Mouse (Mus musculus) lung, embryonic 15.5 days (tissue): ENCODE results near the gene Tfdp2. TPM values are rescaled to one million over a fixed set of nuclear protein-coding genes. Genes with fewer than 3 reads are reported as not detected.
A peak's percentile ranks its signal among the peaks of the same experiment; 100 is the strongest.
"Not testable (repeated sequence)": the region's sequence is repeated elsewhere in the genome, so short reads cannot be mapped to it uniquely, and the experiment has no call there.

Source experiments
- ATAC-seq: fragments of 200-750 bp; cut with Nextera tagmentation; 2 replicates; pipeline ENCODE4 v1.8.0; 2017; ENCODE audit warnings: moderate number of reproducible peaks, borderline replicate concordance; ENCODE audit not compliant: low FRiP score, low TSS enrichment; ENCODE audit errors: extremely low read depth
- H3K27ac ChIP-seq: fragments of 300-500 bp; sonication (generic); 2 replicates; pipeline ENCODE4 v1.5.1; 2015; ENCODE audit warnings: moderate library complexity, mild to moderate bottlenecking, inconsistent platforms
- H3K27me3 ChIP-seq: fragments of 300-500 bp; sonication (generic); 2 replicates; pipeline ENCODE4 v1.6.1; 2015; ENCODE audit warnings: inconsistent platforms
- H3K36me3 ChIP-seq: fragments of 300-500 bp; sonication (generic); 2 replicates; pipeline ENCODE4 v1.6.1; 2015; ENCODE audit warnings: inconsistent platforms
- H3K4me1 ChIP-seq: fragments of 300-500 bp; sonication (generic); 2 replicates; pipeline ENCODE4 v1.6.1; 2015; ENCODE audit warnings: inconsistent platforms
- H3K4me2 ChIP-seq: fragments of 300-500 bp; sonication (generic); 2 replicates; pipeline ENCODE4 v1.6.1; 2015; ENCODE audit warnings: inconsistent platforms, mild to moderate bottlenecking, moderate library complexity
- H3K4me3 ChIP-seq: fragments of 300-500 bp; sonication (generic); 2 replicates; pipeline ENCODE4 v1.5.1; 2015; ENCODE audit warnings: mild to moderate bottlenecking, inconsistent platforms
- H3K9ac ChIP-seq: fragments of 300-500 bp; sonication (generic); 2 replicates; pipeline ENCODE4 v1.6.1; 2015; ENCODE audit warnings: inconsistent platforms
- H3K9me3 ChIP-seq: fragments of 300-500 bp; sonication (generic); 2 replicates; pipeline ENCODE4 v1.6.1; 2016; ENCODE audit warnings: inconsistent platforms
- WGBS: fragments of 180-500 bp; shearing (Covaris S2); methylation state at CpG from one replicate; pipeline ENCODE4 v1.1.7; 2015; 5-methylcytosine and 5-hydroxymethylcytosine counted together
- polyA plus RNA-seq: library from polyadenylated mRNA; unstranded; fragments of >200 nt; fragmentation: Nextera tagmentation; extraction: Ambion mirVana; gene quantifications from 2 replicates; pipeline ENCODE4 v1.2.1, GENCODE M21; 2015

Gene Tfdp2
- polyA plus RNA-seq, 1 experiment from 2014 or later, result 38.8 TPM

DNA sequence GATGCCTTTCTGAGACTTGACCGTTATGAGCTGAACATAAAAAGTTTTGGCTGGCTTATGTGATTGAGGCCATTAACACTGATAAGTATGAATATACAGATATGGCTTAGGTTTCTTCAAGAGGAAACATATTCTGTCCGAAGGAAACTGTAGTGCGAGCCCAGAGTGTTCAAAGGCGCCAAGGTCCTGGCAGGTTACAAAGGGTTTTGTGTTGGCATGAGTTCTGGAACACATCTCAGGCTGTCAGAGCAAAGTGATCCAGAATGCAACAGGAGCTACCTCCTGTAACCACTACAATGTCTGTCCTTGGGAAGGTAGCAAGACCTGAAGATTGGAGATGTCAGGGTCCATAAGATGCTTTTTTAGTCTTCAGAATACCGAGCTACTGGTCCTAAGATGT, 123.3 kb downstream of the Tfdp2 start:
- Histone ChIP-seq H3K36me3 (0 out of 2 replicates have a peak, but pooled peaks cover 11% of the 10 kb centered on the region), H3K27ac (no peak overlapping the region), H3K4me1 (no peaks in the 10 kb centered on the region), H3K9me3 (no peaks in the 10 kb centered on the region), H3K9ac (no peak overlapping the region), H3K4me2 (no peak overlapping the region), H3K4me3 (no peak overlapping the region), H3K27me3 (no peaks in the 10 kb centered on the region)
- ATAC-seq, result no peak
- WGBS, result 82% methylated on average over 5 of the region's 5 CpGs

DNA sequence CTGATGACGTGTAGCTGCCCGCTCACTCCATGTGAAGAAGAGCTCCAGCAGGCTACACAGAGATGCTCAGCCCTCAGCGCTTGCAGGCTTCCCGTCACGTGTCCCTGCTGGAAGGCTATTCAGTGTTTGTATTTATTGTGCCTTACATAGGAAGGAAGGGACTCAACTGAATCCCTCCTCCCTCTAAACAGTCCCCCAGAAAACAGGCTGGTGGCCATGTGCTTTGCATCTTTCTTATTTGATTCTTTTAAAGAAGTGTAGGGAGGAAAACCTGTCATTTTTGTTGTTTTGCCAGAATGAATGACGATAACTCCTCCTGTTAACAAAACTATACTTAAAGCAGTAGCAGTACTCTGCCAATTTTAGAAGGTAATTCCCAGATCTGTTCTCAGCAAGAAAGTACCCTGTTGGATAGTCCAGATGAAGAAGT, 124.5 kb downstream of the Tfdp2 start:
- Histone ChIP-seq H3K27me3 (no peaks in the 10 kb centered on the region), H3K27ac (no peak overlapping the region), H3K36me3 (0 out of 2 replicates have a peak, but pooled peaks cover 11% of the 10 kb centered on the region), H3K9ac (no peak overlapping the region), H3K4me2 (no peak overlapping the region), H3K9me3 (no peaks in the 10 kb centered on the region), H3K4me3 (no peak overlapping the region), H3K4me1 (no peaks in the 10 kb centered on the region)
- peak; percentile 47; the same call in 1 of the 2 replicates for ATAC-seq
- WGBS, result 63% methylated on average over 6 of the region's 6 CpGs

DNA sequence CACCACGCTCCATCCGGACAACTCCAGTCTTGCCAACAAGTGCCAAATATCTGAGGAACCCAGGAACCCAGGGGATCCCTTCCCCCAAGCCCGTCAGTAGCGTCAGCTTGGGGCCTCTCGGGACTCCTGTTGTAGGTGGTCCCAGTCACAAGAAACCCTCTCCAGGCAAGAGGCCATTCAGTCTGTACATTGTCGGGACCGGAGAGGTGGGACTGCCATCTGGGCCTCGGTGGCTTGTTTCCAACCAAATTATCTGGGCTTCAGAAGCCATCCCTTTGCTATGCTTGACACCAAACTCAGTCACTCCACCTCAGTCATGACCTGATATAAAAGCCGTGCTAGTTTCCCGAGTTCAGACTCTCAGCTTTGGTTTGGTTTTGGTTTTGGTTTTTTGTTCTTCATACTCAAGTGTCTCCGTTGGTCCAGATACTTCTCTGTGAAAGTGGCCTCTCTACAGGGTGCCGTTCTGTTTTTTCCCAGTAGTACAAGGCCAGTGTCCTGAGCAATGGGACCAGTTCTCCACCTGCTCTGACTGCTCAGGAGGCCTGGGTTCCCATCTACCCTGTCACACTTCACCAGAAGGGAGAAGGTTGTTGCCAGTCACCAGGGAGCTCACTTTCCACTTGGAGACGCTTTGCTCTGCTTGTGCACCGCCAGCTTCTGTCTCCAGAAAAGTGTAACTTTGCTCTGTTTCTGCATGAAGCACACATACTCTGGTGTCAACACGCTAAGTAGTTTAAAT, 126.5 kb downstream of the Tfdp2 start:
- H3K27ac ChIP-seq, result no peak overlapping the region
- H3K4me3 ChIP-seq, result no peak overlapping the region
- H3K9ac ChIP-seq, result no peak overlapping the region
- H3K36me3 ChIP-seq, result 0 out of 2 replicates have a peak, but pooled peaks cover 9% of the 10 kb centered on the region
- no peak overlapping the region for H3K4me2 ChIP-seq
- no peaks in the 10 kb centered on the region for H3K27me3 ChIP-seq
- H3K4me1 ChIP-seq, result peaks cover 15% of the 10 kb centered on the region
- WGBS, result 89% methylated on average over 15 of the region's 15 CpGs
- H3K9me3 ChIP-seq, result no peaks in the 10 kb centered on the region
- ATAC-seq, result no peak

GRCm38 (mm10) chr9:96324502-96324901, 128.4 kb downstream of the Tfdp2 start:
- Histone ChIP-seq H3K9me3 (no peaks in the 10 kb centered on the region), H3K4me2 (no peak overlapping the region), H3K4me1 (peaks cover 16% of the 10 kb centered on the region), H3K27ac (no peak overlapping the region), H3K36me3 (no peaks in the 10 kb centered on the region), H3K27me3 (no peaks in the 10 kb centered on the region), H3K9ac (no peak overlapping the region), H3K4me3 (no peak overlapping the region)
- ATAC-seq, result no peak
- 65% methylated on average over 4 of the region's 4 CpGs for WGBS

GRCm38 (mm10) chr9:96326496-96326923, 130.4 kb downstream of the Tfdp2 start:
- Histone ChIP-seq H3K36me3 (no peaks in the 10 kb centered on the region), H3K9me3 (no peaks in the 10 kb centered on the region), H3K9ac (no peak overlapping the region), H3K4me2 (no peak overlapping the region), H3K4me1 (peaks cover 16% of the 10 kb centered on the region), H3K4me3 (no peak overlapping the region), H3K27ac (0 out of 2 replicates have a peak overlapping the region, but pooled peaks have one; percentile 1), H3K27me3 (no peaks in the 10 kb centered on the region)
- peak; percentile 56; the same call in 1 of the 2 replicates for ATAC-seq
- 37% methylated on average over 6 of the region's 6 CpGs for WGBS

DNA sequence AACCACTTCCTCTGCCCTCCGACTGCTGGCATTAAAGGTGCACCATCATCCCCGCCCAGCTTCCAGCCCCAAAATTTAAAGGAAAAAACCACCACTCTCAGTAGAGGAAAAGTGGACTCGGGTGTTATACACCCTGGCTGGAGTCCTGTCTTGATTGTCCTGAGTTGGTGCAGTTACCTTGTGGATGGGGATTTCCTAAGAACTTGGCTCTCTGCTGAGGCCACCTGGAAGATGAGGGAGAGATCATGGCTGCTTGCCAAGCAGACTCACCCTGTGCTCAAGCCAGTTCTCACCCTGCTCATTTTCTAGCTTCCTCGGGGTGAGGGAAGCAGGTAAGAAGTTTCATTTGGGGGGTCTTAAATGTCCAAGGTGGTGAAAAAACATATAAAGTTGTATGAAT, 132.2 kb downstream of the Tfdp2 start:
- no peak overlapping the region for H3K4me2 ChIP-seq
- peaks cover 16% of the 10 kb centered on the region for H3K4me1 ChIP-seq
- no peak for ATAC-seq
- H3K4me3 ChIP-seq, result no peak overlapping the region
- H3K27ac ChIP-seq, result no peak overlapping the region
- no peak overlapping the region for H3K9ac ChIP-seq
- no peaks in the 10 kb centered on the region for H3K27me3 ChIP-seq
- WGBS, result 87% methylated on average over 4 of the region's 4 CpGs
- H3K36me3 ChIP-seq, result peaks cover 9% of the 10 kb centered on the region
- no peaks in the 10 kb centered on the region for H3K9me3 ChIP-seq

GRCm38 (mm10) chr9:96331146-96331545, 135.1 kb downstream of the Tfdp2 start:
- no peak for ATAC-seq

DNA sequence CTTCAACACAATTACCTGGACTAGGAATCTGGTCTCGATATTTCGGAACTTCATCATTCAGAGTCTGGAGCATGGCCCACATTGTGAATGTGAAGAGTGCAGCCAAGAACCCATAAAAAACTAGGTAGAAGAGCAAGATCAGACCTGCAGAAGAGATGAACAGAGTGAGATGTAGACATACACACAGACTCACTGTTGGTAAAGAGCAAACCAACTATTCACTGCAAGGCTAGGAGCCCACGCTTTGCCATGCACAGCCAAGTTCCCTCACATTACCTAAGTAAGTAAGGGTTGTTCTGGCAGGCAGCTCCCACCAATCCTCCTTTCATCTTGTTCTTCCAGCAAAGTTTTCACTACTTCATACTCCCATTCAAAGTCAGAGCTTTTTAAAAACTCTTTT, 149.7 kb downstream of the Tfdp2 start:
- H3K27ac ChIP-seq, result no peak overlapping the region
- peaks cover 28% of the 10 kb centered on the region for H3K36me3 ChIP-seq
- H3K27me3 ChIP-seq, result no peaks in the 10 kb centered on the region
- 94% methylated on average over 3 of the region's 3 CpGs for WGBS
- no peaks in the 10 kb centered on the region for H3K9me3 ChIP-seq
- no peak overlapping the region for H3K9ac ChIP-seq
- H3K4me2 ChIP-seq, result no peak overlapping the region
- ATAC-seq, result no peak
- H3K4me3 ChIP-seq, result no peak overlapping the region
- H3K4me1 ChIP-seq, result no peaks in the 10 kb centered on the region

More at GRCm38 (mm10) chr9:96331146-96331545, 135.1 kb downstream of the Tfdp2 start:
- Histone ChIP-seq H3K27ac (no peak overlapping the region), H3K27me3 (no peaks in the 10 kb centered on the region), H3K4me2 (no peak overlapping the region), H3K9ac (no peak overlapping the region), H3K4me1 (peaks cover 15% of the 10 kb centered on the region), H3K4me3 (no peak overlapping the region), H3K9me3 (no peaks in the 10 kb centered on the region), H3K36me3 (peaks cover 34% of the 10 kb centered on the region)
- WGBS, result 90% methylated on average over 5 of the region's 5 CpGs

DNA sequence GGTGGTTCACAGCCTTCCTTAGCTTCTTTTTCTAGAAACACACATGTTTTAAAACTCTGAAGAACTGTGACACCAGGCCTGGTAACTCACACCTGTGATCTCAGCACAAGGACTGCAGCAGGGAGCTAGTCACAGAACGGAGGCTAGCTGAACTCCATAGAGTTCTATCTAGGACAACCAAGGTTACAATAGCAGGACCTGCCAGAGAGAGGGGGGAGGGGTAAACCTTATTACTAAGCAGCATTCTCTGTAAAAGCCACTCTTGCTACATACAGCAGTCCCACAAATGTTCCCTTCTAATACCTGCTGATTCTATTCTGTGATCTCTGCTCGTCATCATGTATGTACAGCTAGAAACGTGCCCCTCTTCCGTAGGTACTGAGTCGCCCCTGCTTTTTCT, 152.8 kb downstream of the Tfdp2 start:
- Histone ChIP-seq H3K4me3 (no peak overlapping the region), H3K4me2 (no peak overlapping the region), H3K4me1 (peaks cover 3% of the 10 kb centered on the region; the same call in 1 of the 2 replicates), H3K9ac (no peak overlapping the region), H3K36me3 (peaks cover 6% of the 10 kb centered on the region; the same call in 1 of the 2 replicates), H3K27me3 (no peaks in the 10 kb centered on the region), H3K27ac (no peak overlapping the region), H3K9me3 (no peaks in the 10 kb centered on the region)
- WGBS, result 78% methylated on average over 5 of the region's 5 CpGs
- ATAC-seq, result no peak

GRCm38 (mm10) chr9:96350010-96350409, 153.9 kb downstream of the Tfdp2 start:
- Histone ChIP-seq H3K9me3 (no peaks in the 10 kb centered on the region), H3K36me3 (peaks cover under 1% of the 10 kb centered on the region; the same call in 1 of the 2 replicates), H3K4me2 (no peak overlapping the region), H3K4me1 (peaks cover 6% of the 10 kb centered on the region; the same call in 1 of the 2 replicates), H3K9ac (no peak overlapping the region), H3K27me3 (no peaks in the 10 kb centered on the region), H3K27ac (no peak overlapping the region), H3K4me3 (no peak overlapping the region)
- 34% methylated on average over 4 of the region's 4 CpGs for WGBS
- ATAC-seq, result no peak

GRCm38 (mm10) chr9:96350476-96350875, 154.4 kb downstream of the Tfdp2 start:
- WGBS, result 57% methylated on average over 3 of the region's 3 CpGs
- Histone ChIP-seq H3K27me3 (no peaks in the 10 kb centered on the region), H3K4me1 (peaks cover 6% of the 10 kb centered on the region; the same call in 1 of the 2 replicates), H3K4me3 (no peak overlapping the region), H3K27ac (no peak overlapping the region), H3K36me3 (no peaks in the 10 kb centered on the region), H3K9ac (no peak overlapping the region), H3K9me3 (no peaks in the 10 kb centered on the region), H3K4me2 (no peak overlapping the region)
- ATAC-seq, result no peak

DNA sequence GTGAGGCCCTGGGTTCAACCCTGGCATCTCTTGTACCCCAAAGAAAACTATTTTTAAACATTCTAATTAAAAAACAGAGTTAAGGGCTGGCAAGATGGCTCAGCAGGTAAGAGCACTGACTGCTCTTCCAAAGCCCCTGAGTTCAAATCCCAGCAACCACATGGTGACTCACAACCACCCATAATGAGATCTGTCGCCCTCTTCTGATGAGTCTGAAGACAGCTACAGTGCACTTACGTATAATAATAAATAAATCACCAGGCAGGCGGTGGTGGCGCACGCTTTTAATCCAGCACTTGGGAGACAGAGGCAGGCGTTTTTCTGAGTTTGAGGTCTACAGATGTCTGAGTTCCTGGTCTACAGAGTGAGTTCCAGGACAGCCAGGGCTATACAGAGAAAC, 155.7 kb downstream of the Tfdp2 start:
- H3K4me3 ChIP-seq, H3K9ac ChIP-seq, H3K9me3 ChIP-seq, H3K4me2 ChIP-seq, H3K36me3 ChIP-seq, H3K27ac ChIP-seq, H3K27me3 ChIP-seq, ATAC-seq: not testable (repeated sequence)
- peaks cover 12% of the 10 kb centered on the region; the same call in 1 of the 2 replicates for H3K4me1 ChIP-seq
- 82% methylated on average over 6 of the region's 6 CpGs for WGBS
